Mouse (Mus musculus): Measurements from ENCODE around the gene Apoc2.

DNA sequence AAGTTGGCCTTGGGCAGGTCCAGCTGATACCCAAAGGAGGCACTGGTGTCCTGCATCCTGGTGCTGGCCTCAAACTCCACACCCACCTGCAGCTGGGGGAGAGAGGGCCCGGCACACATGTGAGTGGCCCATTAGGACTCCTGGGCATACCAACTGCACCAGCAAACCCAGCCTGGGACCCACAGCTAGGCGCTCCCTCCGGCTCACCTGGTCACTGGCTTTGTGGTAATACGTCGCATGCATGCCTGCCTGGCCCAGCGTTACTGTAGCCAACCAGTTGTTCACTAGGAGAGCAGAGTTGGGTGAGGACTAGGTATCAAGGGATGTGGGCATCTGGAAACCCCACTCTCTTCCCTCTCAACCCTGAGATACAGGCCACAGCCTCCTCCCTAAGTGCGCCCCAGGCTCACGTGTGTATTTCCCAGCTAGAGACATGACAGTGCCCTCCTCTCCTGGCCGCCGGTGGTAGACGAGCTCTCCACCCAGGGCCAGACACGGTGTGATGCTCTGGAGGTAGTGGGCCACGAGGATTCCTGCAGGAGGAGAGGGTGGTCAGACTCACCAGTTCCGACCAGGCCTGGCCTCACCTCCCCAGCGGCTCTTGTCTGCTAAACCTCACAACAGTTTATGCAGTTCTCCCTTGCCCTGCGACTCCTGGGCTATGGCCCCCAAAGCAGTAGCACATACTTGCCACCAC, 25.3 kb upstream of the Apoc2 start:
- no peak for TF ChIP-seq CTCF (IDR thresholded peaks at IDR 0.05; ENCODE audit: low read depth, low read length)
- TF ChIP-seq POLR2A (IDR thresholded peaks at IDR 0.05; ENCODE audit: insufficient read depth, low read length): no peak
- no peak for TF ChIP-seq EP300 (IDR thresholded peaks at IDR 0.05; ENCODE audit: insufficient read depth, low read depth, low read length)

Measured in ES-Bruce4 (cell line).